Mouse (Mus musculus) forebrain, embryonic 15.5 days (tissue): ENCODE results near the gene Lpin1. TPM values are rescaled to one million over a fixed set of nuclear protein-coding genes. Genes with fewer than 3 reads are reported as not detected.

Source experiments
- ATAC-seq: fragments of 200-750 bp; cut with Nextera tagmentation; replicated peaks from 2 replicates; pipeline ENCODE4 v1.8.0; 2017; ENCODE audit warnings: mild to moderate bottlenecking, moderate TSS enrichment, moderate library complexity
- H3K27ac ChIP-seq: fragments of 300-500 bp; sonication (generic); replicated peaks from 2 replicates; pipeline ENCODE4 v1.5.1; 2015; ENCODE audit warnings: mild to moderate bottlenecking, inconsistent platforms
- H3K27me3 ChIP-seq: fragments of 300-500 bp; sonication (generic); 2 replicates; pipeline ENCODE4 v1.6.1; 2015; ENCODE audit warnings: inconsistent platforms
- H3K36me3 ChIP-seq: fragments of 300-500 bp; sonication (generic); 2 replicates; pipeline ENCODE4 v1.6.1; 2015; ENCODE audit warnings: mild to moderate bottlenecking, inconsistent platforms
- H3K4me1 ChIP-seq: fragments of 300-500 bp; sonication (generic); 2 replicates; pipeline ENCODE4 v1.6.1; 2015; ENCODE audit warnings: inconsistent platforms
- H3K4me2 ChIP-seq: fragments of 300-500 bp; sonication (generic); replicated peaks from 2 replicates; pipeline ENCODE4 v1.6.1; 2015; ENCODE audit warnings: mild to moderate bottlenecking, inconsistent platforms
- H3K4me3 ChIP-seq: fragments of 300-500 bp; sonication (generic); 2 replicates; pipeline ENCODE4 v1.5.1; 2015; ENCODE audit warnings: mild to moderate bottlenecking, inconsistent platforms
- H3K9ac ChIP-seq: fragments of 300-500 bp; sonication (generic); replicated peaks from 2 replicates; pipeline ENCODE4 v1.6.1; 2015; ENCODE audit warnings: mild to moderate bottlenecking, inconsistent platforms
- H3K9me3 ChIP-seq: fragments of 300-500 bp; sonication (generic); 2 replicates; pipeline ENCODE4 v1.6.1; 2016; ENCODE audit warnings: inconsistent platforms
- WGBS: fragments of 180-500 bp; shearing (Covaris S2); methylation state at CpG from one replicate; pipeline ENCODE4 v1.1.7; 2015; ENCODE audit warnings: mixed read lengths; 5-methylcytosine and 5-hydroxymethylcytosine counted together
- polyA plus RNA-seq: library from polyadenylated mRNA; unstranded; fragments of >200 nt; fragmentation: Nextera tagmentation; extraction: Ambion mirVana; gene quantifications from 2 replicates; pipeline ENCODE4 v1.2.1, GENCODE M21; 2015

The Lpin1 gene
- polyA plus RNA-seq, 1 experiment from 2014 or later: 17.5 TPM

DNA sequence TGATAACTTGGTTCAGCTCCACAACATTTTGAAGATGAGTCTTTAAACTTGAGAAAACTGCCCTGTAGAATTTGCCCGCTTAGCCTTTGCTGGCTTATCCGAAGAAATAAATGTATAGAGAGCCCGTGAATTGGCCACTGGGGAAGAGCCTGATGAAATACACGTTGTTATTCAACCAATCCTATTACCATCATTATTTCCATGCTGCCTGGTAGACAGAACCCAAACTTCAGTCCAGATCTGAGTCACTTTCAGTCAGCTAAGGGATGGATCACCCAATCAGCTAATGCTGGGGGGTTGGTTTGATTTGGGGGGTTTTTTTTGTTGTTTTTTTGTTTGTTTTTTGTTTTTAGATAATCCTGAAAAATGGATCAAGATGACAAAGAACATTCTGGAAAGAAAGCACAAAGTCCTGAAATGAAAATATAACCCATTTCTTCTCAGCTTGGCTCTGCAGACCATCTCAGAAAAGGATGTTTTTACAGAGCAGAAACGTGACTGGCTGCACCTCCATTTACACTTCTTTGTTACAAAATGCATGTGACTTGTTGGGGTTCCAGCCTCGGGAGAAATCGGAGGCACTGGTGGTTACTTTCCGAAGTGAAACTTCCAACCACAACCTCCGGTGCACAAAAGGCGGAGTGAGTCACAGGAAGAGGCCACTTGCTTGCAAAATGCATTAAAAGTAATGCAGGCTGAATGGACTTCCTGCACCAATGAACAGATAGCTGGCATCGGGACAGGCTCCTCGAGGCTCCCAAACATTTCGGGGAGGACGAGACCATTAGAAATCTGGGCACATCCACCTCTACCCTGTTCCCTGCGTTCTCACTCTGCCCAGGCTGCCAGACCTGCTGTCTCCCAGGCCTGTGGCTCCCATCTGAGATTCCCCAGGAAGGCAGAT is 78.6 kb downstream of the Lpin1 start:
- H3K4me2 ChIP-seq: no peak overlapping the region
- no peaks in the 10 kb centered on the region for H3K27me3 ChIP-seq
- H3K4me3 ChIP-seq: no peak overlapping the region
- H3K36me3 ChIP-seq: peaks cover 7% of the 10 kb centered on the region
- peak overlapping the region; percentile 58 for H3K27ac ChIP-seq
- no peaks in the 10 kb centered on the region for H3K9me3 ChIP-seq
- no peak overlapping the region; the same call in 1 of the 2 replicates for H3K9ac ChIP-seq
- 61% methylated on average over 15 of the region's 15 CpGs for WGBS
- peak; percentile 53 for ATAC-seq
- peaks cover 13% of the 10 kb centered on the region for H3K4me1 ChIP-seq

GRCm38 (mm10) chr12:16528650-16529049 is 82.1 kb downstream of the Lpin1 start:
- no peak overlapping the region for H3K4me3 ChIP-seq
- no peaks in the 10 kb centered on the region for H3K9me3 ChIP-seq
- no peak overlapping the region for H3K9ac ChIP-seq
- H3K4me2 ChIP-seq: no peak overlapping the region
- H3K27ac ChIP-seq: no peak overlapping the region
- no peaks in the 10 kb centered on the region for H3K27me3 ChIP-seq
- H3K36me3 ChIP-seq: no peaks in the 10 kb centered on the region
- WGBS: 94% methylated on average over 7 of the region's 7 CpGs
- no peak for ATAC-seq
- H3K4me1 ChIP-seq: peaks cover 12% of the 10 kb centered on the region

GRCm38 (mm10) chr12:16527941-16528340 is 82.8 kb downstream of the Lpin1 start:
- Histone ChIP-seq H3K36me3 (no peaks in the 10 kb centered on the region), H3K4me1 (peaks cover 5% of the 10 kb centered on the region), H3K9me3 (no peaks in the 10 kb centered on the region), H3K27ac (no peak overlapping the region), H3K27me3 (no peaks in the 10 kb centered on the region), H3K4me3 (no peak overlapping the region), H3K9ac (no peak overlapping the region), H3K4me2 (no peak overlapping the region)
- WGBS: 79% methylated on average over 3 of the region's 3 CpGs
- ATAC-seq: no peak

DNA sequence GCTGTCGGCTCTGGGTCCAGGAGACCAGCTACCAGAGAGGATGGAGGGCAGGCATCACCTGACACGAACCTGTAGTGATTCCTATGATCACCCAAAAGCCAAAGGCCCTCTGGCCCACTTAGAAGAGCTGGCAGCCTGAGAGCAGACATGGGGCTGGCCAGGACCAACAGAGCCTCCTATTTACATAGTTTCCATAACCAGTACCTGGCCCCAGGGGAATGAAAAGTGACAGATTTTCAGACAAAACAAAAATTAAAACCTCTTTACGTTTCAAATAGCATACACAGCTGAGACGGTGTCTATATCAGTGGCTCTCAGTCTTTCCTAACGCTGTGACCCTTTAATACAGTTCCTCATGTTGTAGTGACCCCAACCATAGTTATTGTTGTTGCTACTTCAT is 83.9 kb downstream of the Lpin1 start:
- H3K36me3 ChIP-seq: no peaks in the 10 kb centered on the region
- H3K27ac ChIP-seq: no peak overlapping the region
- no peak for ATAC-seq
- H3K9ac ChIP-seq: no peak overlapping the region
- H3K4me3 ChIP-seq: no peak overlapping the region
- no peaks in the 10 kb centered on the region for H3K27me3 ChIP-seq
- 93% methylated on average over 5 of the region's 5 CpGs for WGBS
- no peaks in the 10 kb centered on the region for H3K9me3 ChIP-seq
- no peaks in the 10 kb centered on the region for H3K4me1 ChIP-seq
- no peak overlapping the region for H3K4me2 ChIP-seq

GRCm38 (mm10) chr12:16526134-16526533 is 84.6 kb downstream of the Lpin1 start:
- H3K36me3 ChIP-seq: no peaks in the 10 kb centered on the region
- H3K4me1 ChIP-seq: no peaks in the 10 kb centered on the region
- no peak overlapping the region for H3K4me3 ChIP-seq
- no peak overlapping the region for H3K4me2 ChIP-seq
- no peak overlapping the region for H3K9ac ChIP-seq
- no peaks in the 10 kb centered on the region for H3K27me3 ChIP-seq
- no peak overlapping the region for H3K27ac ChIP-seq
- no peaks in the 10 kb centered on the region for H3K9me3 ChIP-seq
- 87% methylated on average over 2 of the region's 2 CpGs for whole genome bisulfite sequencing
- no peak for ATAC-seq

- H3K27ac ChIP-seq: no peak overlapping the region
- 86% methylated on average over 9 of the region's 9 CpGs for WGBS
- H3K4me2 ChIP-seq: no peak overlapping the region
- no peak for ATAC-seq
- no peak overlapping the region for H3K9ac ChIP-seq
- H3K36me3 ChIP-seq: no peaks in the 10 kb centered on the region
- no peaks in the 10 kb centered on the region for H3K27me3 ChIP-seq
- no peaks in the 10 kb centered on the region for H3K4me1 ChIP-seq
- H3K4me3 ChIP-seq: no peak overlapping the region
- H3K9me3 ChIP-seq: no peaks in the 10 kb centered on the region
Observed at GRCm38 (mm10) chr12:16515183-16515582, 95.6 kb downstream of the Lpin1 start.

DNA sequence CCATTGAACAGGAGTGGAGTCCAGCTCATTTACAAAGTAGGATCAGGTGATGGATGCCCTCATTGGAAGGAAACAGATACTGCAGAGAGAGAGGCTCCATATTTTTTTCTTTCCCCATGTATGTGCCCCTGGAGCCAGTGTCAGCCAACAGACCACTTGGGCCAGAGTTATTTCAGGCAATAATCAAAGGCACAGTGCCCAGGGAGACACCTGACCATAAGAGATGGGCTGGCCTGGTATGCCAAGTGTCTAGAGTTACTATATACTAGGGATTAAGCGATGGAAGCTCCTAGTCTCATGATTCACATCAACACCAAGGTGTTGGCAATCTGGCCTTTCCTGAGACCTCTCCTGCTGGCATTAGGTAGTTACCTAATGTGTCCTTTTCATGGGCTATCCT is 97.8 kb downstream of the Lpin1 start:
- Histone ChIP-seq H3K27me3 (no peaks in the 10 kb centered on the region), H3K27ac (no peak overlapping the region), H3K9me3 (no peaks in the 10 kb centered on the region), H3K9ac (no peak overlapping the region), H3K4me3 (no peak overlapping the region), H3K4me1 (peaks cover 9% of the 10 kb centered on the region; the same call in 1 of the 2 replicates), H3K36me3 (no peaks in the 10 kb centered on the region), H3K4me2 (no peak overlapping the region)
- ATAC-seq: no peak
- WGBS: 90% methylated on average over 1 of the region's 1 CpGs

DNA sequence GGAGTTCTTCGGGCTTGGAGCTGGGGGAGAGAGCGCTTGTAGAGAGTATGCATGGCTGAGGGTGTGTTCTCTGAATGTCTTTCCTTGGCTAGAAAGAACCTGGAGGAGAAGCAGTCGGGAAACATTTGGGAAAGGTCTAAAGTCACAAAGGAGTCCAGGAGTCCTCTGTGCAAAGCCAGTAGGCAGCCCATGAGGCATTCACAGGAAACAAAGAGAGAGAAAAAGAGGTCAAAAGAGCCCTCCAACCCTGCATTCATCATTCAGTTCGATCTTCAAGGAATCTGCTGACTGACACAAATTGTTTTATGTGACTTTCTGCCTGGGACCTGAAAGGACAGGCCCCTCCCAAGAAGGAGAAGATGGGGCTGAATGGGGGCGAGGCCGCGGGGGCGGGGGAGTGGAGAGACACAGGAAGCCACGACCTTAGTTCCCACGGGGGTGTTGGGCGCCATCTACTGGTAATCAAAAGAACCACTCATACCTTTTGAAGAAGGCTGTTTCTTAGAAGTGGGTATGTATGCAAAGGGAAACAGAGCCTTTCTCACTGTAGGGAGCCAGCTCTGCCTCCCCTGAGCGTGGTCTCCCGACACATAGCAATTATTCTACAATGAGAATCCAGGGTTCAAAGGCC is 101.5 kb downstream of the Lpin1 start:
- Histone ChIP-seq H3K36me3 (no peaks in the 10 kb centered on the region), H3K27me3 (no peaks in the 10 kb centered on the region), H3K4me3 (no peak overlapping the region), H3K27ac (no peak overlapping the region), H3K9me3 (no peaks in the 10 kb centered on the region), H3K4me1 (peaks cover 16% of the 10 kb centered on the region), H3K4me2 (peak overlapping the region; percentile 35), H3K9ac (no peak overlapping the region)
- WGBS: 9% methylated on average over 13 of the region's 13 CpGs
- peak; percentile 72 for ATAC-seq

- H3K27ac ChIP-seq: peak overlapping the region; percentile 56; the same call in 1 of the 2 replicates
- no peaks in the 10 kb centered on the region for H3K9me3 ChIP-seq
- WGBS: 57% methylated on average over 17 of the region's 17 CpGs
- H3K4me2 ChIP-seq: no peak overlapping the region
- peaks cover 16% of the 10 kb centered on the region for H3K4me1 ChIP-seq
- no peak for ATAC-seq
- no peaks in the 10 kb centered on the region for H3K36me3 ChIP-seq
- no peak overlapping the region for H3K9ac ChIP-seq
- no peaks in the 10 kb centered on the region for H3K27me3 ChIP-seq
- no peak overlapping the region for H3K4me3 ChIP-seq
Observed at GRCm38 (mm10) chr12:16506796-16507790, 103.7 kb downstream of the Lpin1 start.

DNA sequence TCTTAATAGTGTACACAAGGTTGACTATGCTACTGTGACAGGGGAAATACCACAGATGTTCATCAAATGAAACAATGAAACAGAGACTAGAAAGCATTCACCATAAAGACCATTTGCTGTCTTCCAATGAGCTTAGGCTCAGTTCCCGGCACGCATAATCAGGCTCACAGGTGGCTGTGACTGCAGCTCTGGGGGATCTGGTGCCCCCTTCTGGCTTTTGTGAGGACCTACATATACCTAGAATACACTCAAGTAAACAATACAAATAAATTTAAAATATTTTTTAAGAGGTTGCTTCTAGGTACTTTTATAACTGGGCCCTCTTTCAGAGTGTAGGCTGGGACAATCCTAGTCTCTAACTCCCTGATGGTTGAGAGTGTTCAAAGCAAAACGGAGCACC is 106.5 kb downstream of the Lpin1 start:
- no peaks in the 10 kb centered on the region for H3K27me3 ChIP-seq
- no peaks in the 10 kb centered on the region for H3K36me3 ChIP-seq
- WGBS: 73% methylated on average over 3 of the region's 3 CpGs
- H3K9me3 ChIP-seq: no peaks in the 10 kb centered on the region
- H3K9ac ChIP-seq: no peak overlapping the region
- no peak overlapping the region for H3K4me2 ChIP-seq
- no peak overlapping the region for H3K27ac ChIP-seq
- H3K4me1 ChIP-seq: peaks cover 11% of the 10 kb centered on the region
- no peak for ATAC-seq
- H3K4me3 ChIP-seq: no peak overlapping the region

DNA sequence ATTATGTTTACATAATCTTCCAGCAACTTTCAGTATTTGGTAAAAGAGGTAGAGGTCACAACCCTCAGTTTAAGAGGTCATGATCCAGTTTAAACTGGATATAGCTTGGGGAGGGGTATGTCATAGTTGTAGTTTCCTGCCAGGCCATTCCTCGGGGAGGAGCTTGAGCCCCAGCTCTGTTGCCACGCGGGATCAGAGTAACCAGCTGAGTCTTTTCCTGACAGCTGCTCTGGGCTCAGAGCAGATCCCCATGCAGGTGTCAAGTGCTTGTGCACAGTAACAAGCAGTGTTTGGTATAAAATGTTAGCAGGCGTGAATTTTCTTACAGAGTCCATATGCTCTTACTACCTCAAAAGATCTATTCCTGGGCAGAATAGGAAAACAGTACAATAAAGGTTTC is 112.8 kb downstream of the Lpin1 start:
- no peak for ATAC-seq
- Histone ChIP-seq H3K36me3 (no peaks in the 10 kb centered on the region), H3K9ac (no peak overlapping the region), H3K9me3 (no peaks in the 10 kb centered on the region), H3K27me3 (no peaks in the 10 kb centered on the region), H3K4me1 (no peaks in the 10 kb centered on the region), H3K4me2 (no peak overlapping the region), H3K4me3 (no peak overlapping the region), H3K27ac (no peak overlapping the region)
- 43% methylated on average over 4 of the region's 4 CpGs for WGBS

DNA sequence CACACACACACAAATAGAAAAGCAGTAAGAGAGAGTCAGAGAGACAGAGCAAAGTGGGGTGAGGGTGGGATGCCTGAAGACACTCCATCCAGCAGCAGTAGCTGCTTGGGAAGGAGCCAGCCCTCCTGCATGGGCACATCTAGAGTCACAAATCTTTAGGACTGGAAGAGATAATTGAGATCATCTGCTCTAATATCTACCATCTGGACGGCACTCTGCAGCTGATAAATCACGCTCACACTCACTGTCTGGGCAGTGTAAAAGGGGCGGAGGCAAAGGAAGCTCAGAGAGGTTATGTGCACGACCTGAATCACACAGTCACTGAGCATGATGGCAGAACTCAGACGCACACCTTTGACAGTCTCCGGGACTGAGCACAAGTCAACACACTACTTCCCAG is 118.1 kb downstream of the Lpin1 start:
- Histone ChIP-seq H3K4me3 (no peak overlapping the region), H3K27me3 (no peaks in the 10 kb centered on the region), H3K9me3 (no peaks in the 10 kb centered on the region), H3K9ac (no peak overlapping the region), H3K4me2 (no peak overlapping the region), H3K36me3 (no peaks in the 10 kb centered on the region), H3K27ac (no peak overlapping the region), H3K4me1 (no peaks in the 10 kb centered on the region)
- no peak for ATAC-seq
- WGBS: 84% methylated on average over 6 of the region's 6 CpGs
